Mouse (Mus musculus) spleen, adult 2 months (tissue): Measurements from ENCODE around the gene Grik4. TPM values are rescaled to one million over a fixed set of nuclear protein-coding genes. Genes with fewer than 3 reads are reported as not detected.

Experiments
- DNase-seq, 2 experiments: peaks; one replicate each; pipeline versions ENCODE4 v3.0.0 to v3.0.0-alpha.2; 2012 to 2021; ENCODE audit warnings: low spot score in 2 of 2, low read depth in 1 of 2
- H3K27ac ChIP-seq: fragments of 200-500 bp; 2 replicates; pipeline ENCODE4 v1.5.1; 2012; ENCODE audit warnings: low read length, inconsistent platforms; ENCODE audit not compliant: insufficient read depth
- H3K27me3 ChIP-seq: fragments of 200-500 bp; 2 replicates; pipeline ENCODE4 v1.6.1; 2012; ENCODE audit warnings: mild to moderate bottlenecking, moderate library complexity, low read length, inconsistent platforms; ENCODE audit not compliant: control insufficient read depth, insufficient read depth
- H3K36me3 ChIP-seq: fragments of 200-500 bp; 2 replicates; pipeline ENCODE4 v1.6.1; 2012; ENCODE audit warnings: mild to moderate bottlenecking, low read length, inconsistent platforms; ENCODE audit not compliant: control insufficient read depth, insufficient read depth
- H3K4me1 ChIP-seq: fragments of 200-500 bp; 2 replicates; pipeline ENCODE4 v1.6.1; 2011; ENCODE audit warnings: inconsistent platforms; ENCODE audit not compliant: control insufficient read depth, insufficient read depth, insufficient read length
- H3K4me3 ChIP-seq: fragments of 200-500 bp; 2 replicates; pipeline ENCODE4 v1.5.1; 2011; ENCODE audit warnings: mild to moderate bottlenecking, inconsistent platforms; ENCODE audit not compliant: insufficient read depth, insufficient read length; ENCODE audit errors: extremely low read depth
- CTCF ChIP-seq: fragments of 200-500 bp; IDR thresholded peaks from 2 replicates; pipeline ENCODE4 v1.5.1; 2011; ENCODE audit warnings: mild to moderate bottlenecking, inconsistent platforms; ENCODE audit not compliant: insufficient read depth, insufficient read length, insufficient replicate concordance; ENCODE audit errors: extremely low read depth
- POLR2A ChIP-seq: fragments of 200-500 bp; IDR thresholded peaks from 2 replicates; pipeline ENCODE4 v1.6.1; 2011; ENCODE audit warnings: low read depth, low read length, inconsistent platforms
- WGBS: fragments of 180-500 bp; shearing (Covaris S2); methylation state at CpG from one replicate; pipeline ENCODE4 v1.1.7; 2018; 5-methylcytosine and 5-hydroxymethylcytosine counted together
- polyA plus RNA-seq: library from polyadenylated mRNA; depleted of rRNA; stranded (reverse); fragments of >200 nt; gene quantifications from 2 replicates; pipeline ENCODE4 v1.2.3, GENCODE M21; 2012

Grik4 gene
- polyA plus RNA-seq, 1 experiment, result 0.19 TPM

- no peaks in the 10 kb centered on the region for H3K36me3 ChIP-seq
- WGBS, result 86% methylated on average over 5 of the region's 5 CpGs
- H3K4me3 ChIP-seq, result no peak overlapping the region
- no peak for DNase-seq
- TF ChIP-seq CTCF (no peak), POLR2A (no peak)
- H3K27ac ChIP-seq, result no peak overlapping the region
- no peaks in the 10 kb centered on the region for H3K4me1 ChIP-seq
- H3K27me3 ChIP-seq, result no peaks in the 10 kb centered on the region
Observed at GRCm38 (mm10) chr9:42513159-42513558, 431.1 kb downstream of the Grik4 start.

GRCm38 (mm10) chr9:42512312-42512711 is 432.0 kb downstream of the Grik4 start:
- Histone ChIP-seq H3K27ac (no peak overlapping the region), H3K27me3 (no peaks in the 10 kb centered on the region), H3K4me1 (no peaks in the 10 kb centered on the region), H3K4me3 (no peak overlapping the region), H3K36me3 (no peaks in the 10 kb centered on the region)
- 50% methylated on average over 4 of the region's 4 CpGs for WGBS
- DNase-seq, result no peak
- TF ChIP-seq CTCF (no peak), POLR2A (no peak)

DNA sequence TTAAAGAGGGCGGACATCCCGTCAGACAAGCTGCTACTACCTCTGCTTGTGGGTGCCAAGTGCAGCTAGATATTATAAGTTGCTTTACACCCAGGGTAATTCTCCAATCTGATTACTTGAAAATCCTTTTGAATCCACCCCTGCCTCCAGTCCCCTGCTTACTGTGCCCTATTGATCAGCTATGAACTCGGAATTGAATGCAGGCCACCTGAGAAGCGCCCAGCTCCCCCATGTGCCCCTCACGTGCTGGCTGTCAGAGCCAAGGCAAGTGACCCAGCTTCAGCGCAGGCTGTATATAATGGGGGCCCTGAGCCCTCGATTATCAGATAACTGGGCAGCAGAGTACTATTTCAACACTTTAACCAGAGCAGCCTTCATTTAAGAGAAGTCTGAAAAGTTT is 436.1 kb downstream of the Grik4 start:
- Histone ChIP-seq H3K27me3 (no peaks in the 10 kb centered on the region), H3K36me3 (no peaks in the 10 kb centered on the region), H3K4me1 (no peaks in the 10 kb centered on the region), H3K4me3 (no peak overlapping the region), H3K27ac (no peak overlapping the region)
- 85% methylated on average over 7 of the region's 7 CpGs for WGBS
- TF ChIP-seq POLR2A (no peak), CTCF (no peak)
- no peak for DNase-seq

DNA sequence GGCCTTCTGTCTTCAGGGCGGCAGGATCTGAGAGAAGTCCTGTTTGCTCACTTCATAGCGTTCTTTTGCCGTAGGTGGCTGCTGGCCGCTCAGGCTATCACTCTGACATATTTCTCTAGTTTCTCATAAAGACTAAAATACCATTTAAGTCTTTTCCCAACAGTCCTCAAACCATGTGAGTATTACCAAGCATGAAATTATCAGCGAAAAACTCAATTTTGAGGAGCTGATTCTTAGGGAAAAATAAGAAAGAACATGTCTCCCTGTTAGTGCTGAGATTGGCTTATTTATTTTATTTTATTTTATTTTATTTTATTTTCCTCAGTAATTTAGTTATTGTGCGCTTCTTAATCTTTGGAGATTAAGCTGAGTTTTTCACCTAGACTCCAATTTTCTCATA is 436.6 kb downstream of the Grik4 start, which contains the start of gene Tbcel:
Gene Tbcel, minus strand, starts transcription at position 101 of the 400 bp plus-strand sequence.
- H3K4me1 ChIP-seq, result no peaks in the 10 kb centered on the region
- WGBS, result 90% methylated on average over 6 of the region's 6 CpGs
- H3K36me3 ChIP-seq, result no peaks in the 10 kb centered on the region
- TF ChIP-seq CTCF (no peak), POLR2A (no peak)
- no peak within 1 kb of the TSS for H3K27ac ChIP-seq
- no peaks in the 10 kb centered on the region for H3K27me3 ChIP-seq
- DNase-seq, result no peak
- no peak within 1 kb of the TSS for H3K4me3 ChIP-seq

- WGBS, result 67% methylated on average over 1 of the region's 1 CpGs
Observed at GRCm38 (mm10) chr9:42507022-42507421, 437.3 kb downstream of the Grik4 start.

DNA sequence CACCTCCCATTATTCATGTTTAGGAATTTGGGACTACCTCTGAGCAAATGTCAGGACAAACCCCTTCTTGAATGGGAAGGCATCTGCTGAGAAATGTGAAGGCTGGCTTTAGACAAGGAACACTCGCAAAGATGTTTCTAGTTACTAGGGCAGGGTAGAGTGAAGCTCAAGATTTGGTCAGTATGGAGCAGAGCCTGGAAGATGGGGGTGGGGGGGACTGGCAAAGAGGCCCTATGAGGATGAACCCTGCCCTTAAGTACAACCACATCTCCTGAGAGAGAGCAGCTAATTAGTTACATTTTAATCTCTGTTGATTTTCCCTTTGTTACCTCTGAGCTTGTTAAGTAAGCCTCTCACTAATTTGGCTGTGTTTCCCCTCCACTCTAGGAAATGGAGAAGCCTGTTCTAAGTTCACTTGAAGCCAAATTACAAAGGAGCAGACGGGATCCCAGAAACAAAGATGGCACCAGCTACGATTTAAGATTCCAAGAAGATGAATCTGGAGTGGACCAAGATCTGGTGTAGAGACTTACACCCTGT is 439.3 kb downstream of the Grik4 start:
- 89% methylated on average over 3 of the region's 3 CpGs for WGBS
- no peak overlapping the region for H3K4me3 ChIP-seq

More at GRCm38 (mm10) chr9:42507022-42507421, 437.3 kb downstream of the Grik4 start:
- Histone ChIP-seq H3K4me3 (no peak overlapping the region), H3K27me3 (no peaks in the 10 kb centered on the region), H3K27ac (no peak overlapping the region), H3K4me1 (no peaks in the 10 kb centered on the region), H3K36me3 (no peaks in the 10 kb centered on the region)
- DNase-seq, result no peak
- TF ChIP-seq CTCF, result no peak
- TF ChIP-seq POLR2A, result no peak

GRCm38 (mm10) chr9:42504559-42504958 is 439.7 kb downstream of the Grik4 start:
- no peak for DNase-seq
- TF ChIP-seq CTCF, result no peak
- no peak for TF ChIP-seq POLR2A
- no peaks in the 10 kb centered on the region for H3K36me3 ChIP-seq
- H3K27me3 ChIP-seq, result no peaks in the 10 kb centered on the region
- H3K4me3 ChIP-seq, result no peak overlapping the region
- H3K4me1 ChIP-seq, result no peaks in the 10 kb centered on the region
- H3K27ac ChIP-seq, result no peak overlapping the region
- WGBS, result 69% methylated on average over 11 of the region's 11 CpGs

More for the DNA sequence above, 439.3 kb downstream of the Grik4 start:
- DNase-seq, result no peak
- H3K27ac ChIP-seq, result no peak overlapping the region
- no peaks in the 10 kb centered on the region for H3K36me3 ChIP-seq
- no peaks in the 10 kb centered on the region for H3K27me3 ChIP-seq
- no peak for TF ChIP-seq POLR2A
- no peak for TF ChIP-seq CTCF
- H3K4me1 ChIP-seq, result no peaks in the 10 kb centered on the region

DNA sequence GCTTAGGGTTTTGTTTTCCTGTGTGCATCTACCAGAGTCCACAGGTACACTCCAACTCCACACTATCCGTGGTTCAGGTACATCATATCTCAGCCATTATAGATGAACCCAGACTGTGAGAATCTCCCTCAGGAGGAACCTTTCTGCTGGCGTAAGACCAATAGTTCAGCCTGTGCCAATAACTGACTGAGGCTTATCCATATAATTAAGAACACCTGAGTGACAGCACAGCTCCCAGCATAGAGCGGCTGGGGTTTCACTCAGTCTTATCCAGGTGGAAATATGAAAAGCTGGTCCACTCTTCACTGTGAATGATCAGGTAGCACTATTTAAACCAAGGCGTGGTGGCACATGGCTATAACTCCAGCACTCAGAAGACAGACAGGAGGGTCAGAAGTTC is 440.6 kb downstream of the Grik4 start:
- TF ChIP-seq POLR2A, result no peak
- TF ChIP-seq CTCF, result no peak
- no peaks in the 10 kb centered on the region for H3K36me3 ChIP-seq
- no peak for DNase-seq
- no peaks in the 10 kb centered on the region for H3K4me1 ChIP-seq
- H3K27ac ChIP-seq, result no peak overlapping the region
- 92% methylated on average over 4 of the region's 4 CpGs for WGBS
- no peaks in the 10 kb centered on the region for H3K27me3 ChIP-seq
- no peak overlapping the region for H3K4me3 ChIP-seq
